Mouse (Mus musculus): ENCODE measurements at regions not wholly inside any gene's neighbourhood (a gene's known extent, or its start where the extent isn't known, plus 50 kb on each side); places are given as distances from the start of the nearest gene placed in this dataset.

DNA sequence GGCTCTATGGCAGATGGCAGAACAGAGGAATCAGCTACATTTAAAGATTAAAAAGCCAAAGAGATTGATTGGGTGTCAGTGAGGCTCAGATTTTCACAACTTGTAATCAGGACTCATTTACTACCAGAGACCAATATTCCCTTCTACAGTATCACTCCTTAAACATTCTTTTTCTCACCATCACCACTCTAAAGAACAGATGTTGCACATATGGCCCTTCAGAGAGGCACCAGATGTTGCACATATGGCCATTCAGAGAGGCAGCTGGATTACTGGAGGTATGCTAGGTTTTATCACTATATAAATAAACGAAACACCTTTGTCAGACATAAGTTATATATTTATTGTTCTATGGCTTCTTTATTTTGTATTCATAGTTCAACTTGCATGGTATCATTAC is 993.7 kb upstream of the Cntn5 start:
- TF ChIP-seq POLR2A (IDR thresholded peaks at IDR 0.05; ENCODE audit: low read depth, low read length) (no peak), CTCF (conservative IDR thresholded peaks at IDR 0.05; ENCODE audit: insufficient read depth, insufficient read length, low read depth, low read length) (no peak)

Data from kidney, adult 2 months (tissue).